Mouse (Mus musculus): ENCODE measurements around the gene Ptprh. TPM values are rescaled to one million over a fixed set of nuclear protein-coding genes. Genes with fewer than 3 reads are reported as not detected.
"Not testable (repeated sequence)": the region's sequence is repeated elsewhere in the genome, so short reads cannot be mapped to it uniquely, and the experiment has no call there.

The Ptprh gene
- polyA plus RNA-seq, 1 experiment, result not detected

DNA sequence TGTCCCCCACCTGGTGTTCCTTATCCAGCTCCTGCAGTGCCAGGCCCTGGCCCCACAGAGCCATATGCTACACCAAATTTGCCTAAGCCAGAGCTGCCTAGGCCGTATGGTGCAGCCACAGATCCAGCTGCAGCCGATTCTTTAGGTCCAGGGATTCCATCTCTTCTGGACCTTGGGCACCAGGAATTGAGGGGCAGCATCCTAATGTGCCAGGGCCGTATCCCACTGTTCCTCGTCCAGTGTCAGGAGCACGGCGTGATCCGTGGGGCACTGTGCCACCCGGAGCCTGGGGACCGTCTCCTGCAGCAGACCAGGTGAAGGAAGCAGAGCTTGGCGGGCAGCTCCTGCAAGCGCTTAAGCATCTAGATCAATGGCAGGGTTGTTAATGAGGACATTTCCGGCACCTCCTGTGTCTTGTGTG lies 8.1 kb upstream of the Ptprh start:
- no peak overlapping the region for H3K4me3 ChIP-seq (ENCODE audit: insufficient read depth, low read length)
- H3K4me1 ChIP-seq (ENCODE audit: control insufficient read depth, insufficient read depth, low read length), result no peaks in the 10 kb centered on the region
- H3K27ac ChIP-seq (ENCODE audit: insufficient read depth, low read length), result no peak overlapping the region
- TF ChIP-seq POLR2A (IDR thresholded peaks at IDR 0.05; ENCODE audit: low read depth, low read length) (no peak), CTCF (IDR thresholded peaks at IDR 0.05; ENCODE audit: borderline replicate concordance, insufficient read depth, low read length) (no peak)

DNA sequence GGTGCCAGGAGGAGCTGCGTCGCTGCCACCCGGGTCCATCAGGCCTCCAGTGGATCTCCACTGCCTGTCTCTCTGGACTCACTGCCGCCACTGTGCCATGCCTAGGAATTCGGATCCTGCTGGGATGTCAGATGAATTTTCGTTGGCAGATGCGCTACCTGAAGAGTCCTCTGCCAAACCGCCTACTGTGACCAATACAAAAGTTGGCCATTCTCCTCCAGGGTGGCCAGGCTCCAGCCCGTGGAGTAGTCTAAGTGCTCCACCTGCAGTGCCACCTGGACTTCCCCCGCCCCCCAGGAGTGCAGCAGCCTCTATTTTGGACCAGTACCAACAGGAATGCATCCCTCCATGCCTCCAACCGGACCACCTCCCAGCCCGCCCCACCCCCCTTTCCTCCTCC lies 7.7 kb upstream of the Ptprh start:
- TF ChIP-seq CTCF (IDR thresholded peaks at IDR 0.05; ENCODE audit: borderline replicate concordance, insufficient read depth, low read length), result no peak

DNA sequence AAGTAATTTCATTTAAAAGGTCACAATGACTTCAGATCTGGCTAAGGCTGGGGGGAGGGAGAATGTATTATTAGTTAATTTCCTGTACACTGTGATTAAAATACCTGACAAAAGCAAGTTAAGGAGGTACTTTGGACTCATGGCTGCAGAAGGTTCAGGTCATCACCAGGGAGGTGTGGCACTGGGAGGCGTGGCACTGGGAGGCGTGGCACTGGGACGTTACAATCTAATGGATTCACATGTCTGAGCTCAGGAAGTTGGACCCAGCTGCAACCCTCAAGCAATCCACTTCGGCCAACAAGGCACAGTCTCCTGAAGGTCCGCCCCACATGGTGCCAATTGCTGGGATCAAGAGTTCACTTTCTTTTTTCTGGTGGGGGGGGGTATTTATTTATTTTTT lies 4.2 kb upstream of the Ptprh start:
- Histone ChIP-seq H3K4me1 (ENCODE audit: control insufficient read depth, insufficient read depth, low read length) (no peaks in the 10 kb centered on the region), H3K4me3 (ENCODE audit: insufficient read depth, low read length) (no peak overlapping the region), H3K27ac (ENCODE audit: insufficient read depth, low read length) (no peak overlapping the region)
- no peak for TF ChIP-seq POLR2A (IDR thresholded peaks at IDR 0.05; ENCODE audit: low read depth, low read length)
- no peak for TF ChIP-seq CTCF (IDR thresholded peaks at IDR 0.05; ENCODE audit: borderline replicate concordance, insufficient read depth, low read length)

More for the DNA sequence above, 7.7 kb upstream of the Ptprh start:
- Histone ChIP-seq H3K4me3 (ENCODE audit: insufficient read depth, low read length) (no peak overlapping the region), H3K4me1 (ENCODE audit: control insufficient read depth, insufficient read depth, low read length) (no peaks in the 10 kb centered on the region), H3K27ac (ENCODE audit: insufficient read depth, low read length) (no peak overlapping the region)

DNA sequence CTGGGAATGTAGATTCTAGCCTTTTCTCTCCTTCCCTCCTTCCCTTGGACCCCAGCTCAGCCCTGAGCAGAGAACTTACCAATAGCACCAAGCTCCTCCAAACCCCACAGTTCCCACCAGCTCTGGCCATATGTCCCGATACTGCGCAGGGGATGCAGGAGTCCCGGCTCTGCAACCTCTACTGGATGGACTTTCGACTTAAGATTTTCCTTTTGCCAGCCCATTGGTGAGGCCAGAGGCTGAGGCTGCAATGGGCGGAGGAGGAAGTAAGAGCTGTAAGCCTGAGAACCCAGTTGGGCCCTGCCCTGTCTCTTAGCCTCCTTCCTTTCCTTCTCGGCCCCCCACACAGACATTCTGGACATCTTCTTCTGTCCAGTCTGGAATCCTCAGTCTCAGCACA lies 872 bp downstream of the Ptprh start:
- TF ChIP-seq CTCF (IDR thresholded peaks at IDR 0.05; ENCODE audit: borderline replicate concordance, insufficient read depth, low read length), result no peak
- no peak for TF ChIP-seq POLR2A (IDR thresholded peaks at IDR 0.05; ENCODE audit: low read depth, low read length)
- H3K4me1 ChIP-seq (ENCODE audit: control insufficient read depth, insufficient read depth, low read length), result no peaks in the 10 kb centered on the region
- H3K27ac ChIP-seq (ENCODE audit: insufficient read depth, low read length), result no peak overlapping the region
- no peak overlapping the region for H3K4me3 ChIP-seq (ENCODE audit: insufficient read depth, low read length)

DNA sequence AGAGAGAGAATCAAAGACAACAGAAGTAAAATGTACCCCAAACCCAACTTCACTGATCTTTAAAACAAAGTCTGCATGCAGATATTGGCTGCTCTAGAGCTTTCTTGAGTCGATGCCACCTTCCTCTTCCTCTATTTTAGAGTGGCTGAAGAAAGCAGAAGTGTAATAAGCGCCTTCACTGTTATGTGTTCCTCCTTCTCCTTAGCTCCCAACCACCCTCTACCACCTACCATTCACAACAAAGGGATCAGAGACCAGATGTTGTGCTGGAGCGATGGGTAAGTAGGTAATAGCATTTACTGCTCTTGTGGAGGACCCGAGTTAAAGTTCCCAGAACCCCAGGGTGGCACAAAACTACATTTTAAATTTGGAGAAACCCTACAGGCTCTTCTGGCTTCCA lies 6.8 kb downstream of the Ptprh start:
- H3K4me3 ChIP-seq (ENCODE audit: insufficient read depth, low read length); H3K4me1 ChIP-seq (ENCODE audit: control insufficient read depth, insufficient read depth, low read length); H3K27ac ChIP-seq (ENCODE audit: insufficient read depth, low read length): not testable (repeated sequence)

DNA sequence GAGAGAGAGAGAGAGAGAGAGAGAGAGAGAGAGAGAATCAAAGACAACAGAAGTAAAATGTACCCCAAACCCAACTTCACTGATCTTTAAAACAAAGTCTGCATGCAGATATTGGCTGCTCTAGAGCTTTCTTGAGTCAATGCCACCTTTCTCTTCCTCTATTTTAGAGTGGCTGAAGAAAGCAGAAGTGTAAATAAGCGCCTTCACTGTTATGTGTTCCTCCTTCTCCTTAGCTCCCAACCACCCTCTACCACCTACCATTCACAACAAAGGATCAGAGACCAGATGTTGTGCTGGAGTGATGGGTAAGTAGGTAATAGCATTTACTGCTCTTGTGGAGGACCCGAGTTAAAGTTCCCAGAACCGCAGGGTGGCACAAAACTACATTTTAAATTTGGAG lies 22.4 kb downstream of the Ptprh start:
- not testable (repeated sequence) for H3K4me1 ChIP-seq (ENCODE audit: control insufficient read depth, insufficient read depth, low read length); H3K4me3 ChIP-seq (ENCODE audit: insufficient read depth, low read length); H3K27ac ChIP-seq (ENCODE audit: insufficient read depth, low read length)

DNA sequence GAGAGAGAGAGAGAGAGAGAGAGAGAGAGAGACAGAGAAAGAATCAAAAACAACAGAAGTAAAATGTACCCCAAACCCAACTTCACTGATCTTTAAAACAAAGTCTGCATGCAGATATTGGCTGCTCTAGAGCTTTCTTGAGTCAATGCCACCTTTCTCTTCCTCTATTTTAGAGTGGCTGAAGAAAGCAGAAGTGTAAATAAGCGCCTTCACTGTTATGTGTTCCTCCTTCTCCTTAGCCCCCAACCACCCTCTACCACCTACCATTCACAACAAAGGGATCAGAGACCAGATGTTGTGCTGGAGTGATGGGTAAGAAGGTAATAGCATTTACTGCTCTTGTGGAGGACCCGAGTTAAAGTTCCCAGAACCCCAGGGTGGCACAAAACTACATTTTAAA lies 31.5 kb downstream of the Ptprh start:
- H3K4me1 ChIP-seq (ENCODE audit: control insufficient read depth, insufficient read depth, low read length); H3K27ac ChIP-seq (ENCODE audit: insufficient read depth, low read length); H3K4me3 ChIP-seq (ENCODE audit: insufficient read depth, low read length): not testable (repeated sequence)

DNA sequence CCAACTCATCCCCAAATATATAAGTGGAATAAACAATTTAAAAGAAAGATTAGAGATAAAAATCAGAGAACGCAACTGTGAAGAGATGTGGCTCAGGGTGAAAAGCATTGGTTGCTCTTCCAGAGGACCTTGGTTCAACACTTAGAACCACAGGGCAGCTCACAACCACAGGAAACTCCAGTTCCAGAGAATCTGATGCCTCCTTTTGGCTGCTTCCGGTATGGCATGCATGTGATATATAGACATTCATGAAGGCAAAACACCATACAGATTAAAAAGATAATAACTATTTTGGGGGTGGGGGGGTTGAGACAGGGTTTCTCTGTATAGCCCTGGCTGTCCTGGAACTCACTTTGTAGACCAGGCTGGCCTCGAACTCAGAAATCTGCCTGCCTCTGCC lies 41.2 kb downstream of the Ptprh start:
- H3K4me3 ChIP-seq (ENCODE audit: insufficient read depth, low read length), result no peak overlapping the region
- no peak for TF ChIP-seq POLR2A (IDR thresholded peaks at IDR 0.05; ENCODE audit: low read depth, low read length)
- TF ChIP-seq CTCF (IDR thresholded peaks at IDR 0.05; ENCODE audit: borderline replicate concordance, insufficient read depth, low read length), result no peak
- no peaks in the 10 kb centered on the region for H3K4me1 ChIP-seq (ENCODE audit: control insufficient read depth, insufficient read depth, low read length)
- no peak overlapping the region for H3K27ac ChIP-seq (ENCODE audit: insufficient read depth, low read length)

DNA sequence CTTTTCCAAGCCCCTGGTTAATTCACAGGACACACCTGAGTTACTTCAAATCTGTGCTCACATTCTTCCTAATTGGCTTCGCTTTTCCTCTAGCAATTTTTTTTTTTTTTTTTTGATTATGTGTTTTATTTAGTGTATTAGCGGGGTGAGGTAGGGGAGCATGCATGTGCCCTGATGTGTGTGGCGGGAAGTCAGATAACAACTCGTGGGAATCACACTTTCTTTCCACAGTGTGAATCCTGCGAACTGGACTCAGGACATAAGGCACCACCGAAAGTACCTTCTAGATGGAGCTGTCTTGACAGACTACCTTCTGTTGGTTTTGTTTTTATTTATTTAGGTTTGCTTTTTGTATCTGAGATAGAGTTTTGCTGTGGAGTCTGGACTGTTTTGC lies 46.7 kb downstream of the Ptprh start:
- H3K4me1 ChIP-seq (ENCODE audit: control insufficient read depth, insufficient read depth, low read length), result no peaks in the 10 kb centered on the region
- TF ChIP-seq POLR2A (IDR thresholded peaks at IDR 0.05; ENCODE audit: low read depth, low read length) (no peak), CTCF (IDR thresholded peaks at IDR 0.05; ENCODE audit: borderline replicate concordance, insufficient read depth, low read length) (no peak)
- H3K27ac ChIP-seq (ENCODE audit: insufficient read depth, low read length), result no peak overlapping the region
- H3K4me3 ChIP-seq (ENCODE audit: insufficient read depth, low read length), result no peak overlapping the region

DNA sequence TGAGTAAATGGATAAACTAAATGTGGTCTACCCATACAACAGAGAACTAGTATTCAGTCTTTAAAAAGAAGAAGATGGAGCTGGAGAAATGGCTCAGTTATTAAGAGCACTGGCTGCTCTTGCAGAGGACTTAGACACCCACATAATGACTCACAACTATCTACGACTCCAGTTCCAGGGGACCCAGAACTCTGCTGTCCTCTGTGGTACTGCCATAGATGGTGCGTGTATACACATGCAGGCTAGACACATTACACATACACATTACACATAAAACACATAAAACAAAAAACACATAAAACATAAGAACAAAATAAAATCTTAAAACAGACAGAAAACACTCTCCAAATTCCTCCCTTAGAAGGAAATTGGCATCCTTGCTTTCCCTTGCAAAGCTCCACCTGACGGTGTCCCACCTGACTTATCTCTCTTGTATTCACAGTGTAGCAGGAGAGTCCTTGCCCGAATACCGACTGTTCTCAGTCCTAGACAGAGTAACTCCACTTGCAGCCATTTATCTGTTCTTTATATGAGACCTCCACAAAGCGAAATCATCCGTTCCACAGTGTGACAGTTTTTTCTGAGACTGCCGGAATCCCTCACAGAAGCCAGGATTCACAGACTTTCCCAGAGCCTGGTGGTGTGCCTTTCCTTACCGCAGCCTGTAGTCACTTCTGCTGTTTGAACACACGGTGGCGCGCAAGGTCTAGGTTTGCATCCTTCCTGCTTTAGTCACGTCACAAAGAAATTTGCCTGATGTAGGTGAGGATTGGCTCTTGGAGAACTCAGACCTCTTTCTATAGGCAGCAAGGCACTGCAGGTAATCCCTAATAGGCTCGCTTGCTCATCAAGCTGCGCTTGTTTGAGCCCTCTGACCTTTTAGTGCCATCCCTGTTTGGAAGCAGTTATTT lies 47.3 kb downstream of the Ptprh start:
- Histone ChIP-seq H3K27ac (ENCODE audit: insufficient read depth, low read length) (no peak overlapping the region), H3K4me1 (ENCODE audit: control insufficient read depth, insufficient read depth, low read length) (no peaks in the 10 kb centered on the region), H3K4me3 (ENCODE audit: insufficient read depth, low read length) (no peak overlapping the region)
- TF ChIP-seq CTCF (IDR thresholded peaks at IDR 0.05; ENCODE audit: borderline replicate concordance, insufficient read depth, low read length), result peak; percentile 97
- TF ChIP-seq POLR2A (IDR thresholded peaks at IDR 0.05; ENCODE audit: low read depth, low read length), result no peak

DNA sequence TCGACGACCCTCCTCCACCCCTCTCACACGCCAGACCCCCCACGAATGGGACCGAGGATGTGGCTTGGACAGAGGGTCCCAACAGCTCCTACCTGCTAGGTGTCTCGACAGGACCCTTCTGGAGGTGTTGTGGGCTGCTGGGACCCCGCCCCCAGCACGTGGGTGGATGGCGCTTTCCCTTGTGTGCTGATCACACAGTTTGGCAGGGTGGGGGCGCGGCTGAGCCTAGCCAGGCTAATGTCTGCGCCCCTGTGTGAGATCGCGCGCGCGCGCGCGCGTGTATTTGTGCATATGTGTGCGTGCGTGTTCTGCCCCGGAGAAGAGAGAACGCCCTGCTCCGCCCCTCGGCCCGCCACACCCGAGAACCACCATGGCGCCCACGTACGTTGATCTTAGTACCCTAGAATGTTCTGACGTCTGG lies 56.6 kb downstream of the Ptprh start, which contains the start of gene Syt5:
Gene Syt5, minus strand, starts transcription at position 321 of the 421 bp plus-strand sequence.
- H3K27ac ChIP-seq (ENCODE audit: insufficient read depth, low read length), result no peak within 1 kb of the TSS
- no peak within 1 kb of the TSS for H3K4me3 ChIP-seq (ENCODE audit: insufficient read depth, low read length)
- TF ChIP-seq POLR2A (IDR thresholded peaks at IDR 0.05; ENCODE audit: low read depth, low read length) (no peak), CTCF (IDR thresholded peaks at IDR 0.05; ENCODE audit: borderline replicate concordance, insufficient read depth, low read length) (no peak)
- no peaks in the 10 kb centered on the region for H3K4me1 ChIP-seq (ENCODE audit: control insufficient read depth, insufficient read depth, low read length)
